Mouse (Mus musculus): ENCODE measurements around the gene Fam104a. TPM values are rescaled to one million over a fixed set of nuclear protein-coding genes. Genes with fewer than 3 reads are reported as not detected.
A peak's percentile ranks its signal among the peaks of the same experiment; 100 is the strongest.
"Not testable (repeated sequence)": the region's sequence is repeated elsewhere in the genome, so short reads cannot be mapped to it uniquely, and the experiment has no call there.

Gene Fam104a
- polyA plus RNA-seq, 2 experiments from 2014 or later = 16.4 to 18.6 TPM

- no peak for ATAC-seq
Measured at GRCm38 (mm10) chr11:113661835-113662351, 22.1 kb downstream of the Fam104a start.

- ATAC-seq = no peak
Measured at GRCm38 (mm10) chr11:113660940-113661339, 23.0 kb downstream of the Fam104a start.

- not testable (repeated sequence) for ATAC-seq
Measured at GRCm38 (mm10) chr11:113660213-113660612, 23.7 kb downstream of the Fam104a start.

GRCm38 (mm10) chr11:113658763-113659162 is 25.2 kb downstream of the Fam104a start:
- ATAC-seq = peak; percentile 67

- no peak for ATAC-seq
Measured at GRCm38 (mm10) chr11:113658319-113658718, 25.6 kb downstream of the Fam104a start.

- ATAC-seq = no peak
Measured at GRCm38 (mm10) chr11:113657221-113657620, 26.7 kb downstream of the Fam104a start.

- ATAC-seq = no peak
Measured at GRCm38 (mm10) chr11:113656511-113656932, 27.4 kb downstream of the Fam104a start.

- no peak for ATAC-seq
Measured at GRCm38 (mm10) chr11:113654561-113655270, 29.2 kb downstream of the Fam104a start.

GRCm38 (mm10) chr11:113654105-113654504 is 29.9 kb downstream of the Fam104a start:
- ATAC-seq = no peak

GRCm38 (mm10) chr11:113652516-113652915 is 31.4 kb downstream of the Fam104a start:
- no peak for ATAC-seq

GRCm38 (mm10) chr11:113651907-113652273 is 32.1 kb downstream of the Fam104a start:
- ATAC-seq = no peak

- no peak for ATAC-seq
Measured at GRCm38 (mm10) chr11:113651206-113651906, 32.6 kb downstream of the Fam104a start.

- ATAC-seq = peak; percentile 70
Measured at GRCm38 (mm10) chr11:113649353-113650210, 34.4 kb downstream of the Fam104a start, which contains the start of gene Slc39a11. TSS of gene Slc39a11 (minus strand) at chr11:113650079.

- peak; percentile 24 for ATAC-seq
Measured at GRCm38 (mm10) chr11:113648690-113649352, 35.1 kb downstream of the Fam104a start, which contains the start of gene Cog1. TSS of gene Cog1 (plus strand) at chr11:113649169.

GRCm38 (mm10) chr11:113648152-113648551 is 35.8 kb downstream of the Fam104a start:
- peak; percentile 69 for ATAC-seq

- no peak for ATAC-seq
Measured at GRCm38 (mm10) chr11:113645181-113645580, 38.8 kb downstream of the Fam104a start.

- ATAC-seq = no peak
Measured at GRCm38 (mm10) chr11:113638680-113639079, 45.3 kb downstream of the Fam104a start.

- no peak for ATAC-seq
Measured at GRCm38 (mm10) chr11:113634699-113635121, 49.2 kb downstream of the Fam104a start.

GRCm38 (mm10) chr11:113633398-113633797 is 50.6 kb downstream of the Fam104a start:
- ATAC-seq = no peak

- ATAC-seq = no peak
Measured at GRCm38 (mm10) chr11:113632303-113632702, 51.7 kb downstream of the Fam104a start.

GRCm38 (mm10) chr11:113631862-113632261 is 52.1 kb downstream of the Fam104a start:
- ATAC-seq = no peak

GRCm38 (mm10) chr11:113631302-113631701 is 52.7 kb downstream of the Fam104a start:
- ATAC-seq = no peak

All from activated CD4-positive, CD25-positive, alpha-beta regulatory T cell, adult 4 months (primary cell).